Mouse (Mus musculus): ENCODE results near the gene Tex9. TPM values are rescaled to one million over a fixed set of nuclear protein-coding genes. Genes with fewer than 3 reads are reported as not detected.
A peak's percentile ranks its signal among the peaks of the same experiment; 100 is the strongest.

Tex9 gene
- polyA plus RNA-seq (2012; rRNA removed), result 0.13 and 0.85 TPM in 2 replicates

DNA sequence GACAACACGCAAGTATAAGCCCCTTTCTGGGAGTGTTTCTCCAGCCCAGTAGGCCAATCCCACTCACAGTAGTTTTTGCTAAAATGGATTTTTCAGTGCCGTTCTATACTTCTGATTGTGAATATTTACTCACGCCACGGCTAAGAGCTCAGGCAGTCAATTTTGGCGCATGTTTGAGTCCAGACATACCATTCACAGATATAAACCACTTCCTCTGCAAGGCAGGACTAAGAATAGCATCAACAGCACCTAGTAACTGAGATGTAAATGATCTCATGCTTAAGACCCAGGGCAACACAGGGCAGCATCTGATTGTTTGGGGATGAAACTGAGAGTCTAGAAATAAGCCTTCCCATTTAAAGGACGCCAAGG is at the start of gene Tex9:
Gene Tex9 (minus strand): TSS at position 19 of the 372 bp plus-strand sequence.
- H3K4me3 ChIP-seq (ENCODE audit: low read depth, low read length), result peak within 1 kb of the TSS; percentile 82
- 9% methylated on average over 6 of the region's 6 CpGs for WGBS
- no peaks in the 10 kb centered on the region for H3K36me3 ChIP-seq (ENCODE audit: control insufficient read depth, insufficient read depth, low read length)
- H3K27ac ChIP-seq (ENCODE audit: insufficient read depth, low read depth, low read length), result peak within 1 kb of the TSS; percentile 93
- no peak for TF ChIP-seq POLR2A (IDR thresholded peaks at IDR 0.05; ENCODE audit: low read depth, low read length)
- no peak for TF ChIP-seq CTCF (IDR thresholded peaks at IDR 0.05; ENCODE audit: extremely low read depth, insufficient read length, insufficient replicate concordance, low read depth, low read length)
- H3K27me3 ChIP-seq (ENCODE audit: control insufficient read depth, insufficient read depth, low read length), result no peaks in the 10 kb centered on the region
- H3K4me1 ChIP-seq (ENCODE audit: control insufficient read depth, insufficient read depth, insufficient read length, low read length), result peaks cover 8% of the 10 kb centered on the region; the same call in 1 of the 2 replicates

DNA sequence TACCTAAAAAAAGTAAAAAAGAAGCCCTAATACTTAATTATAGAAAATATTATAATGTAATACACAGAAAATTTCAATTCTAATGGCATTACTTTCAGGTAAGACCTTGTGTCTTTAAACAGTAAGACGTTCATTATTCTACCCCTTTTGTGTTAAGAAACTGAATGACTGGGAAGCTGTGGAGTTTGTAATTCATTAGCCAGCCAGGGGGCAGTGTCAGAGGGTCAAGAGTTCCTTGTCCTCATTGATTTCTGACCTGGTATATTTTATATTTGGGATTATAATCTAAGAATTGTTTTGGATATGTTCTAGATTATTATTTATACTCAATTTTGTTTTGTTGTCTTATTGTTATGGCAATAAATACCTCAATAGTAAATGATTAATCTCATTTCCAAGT is 45.1 kb upstream of the Tex9 start:
- WGBS, result 31% methylated on average over 1 of the region's 1 CpGs
- H3K27ac ChIP-seq (ENCODE audit: insufficient read depth, low read depth, low read length), result no peak overlapping the region
- TF ChIP-seq POLR2A (IDR thresholded peaks at IDR 0.05; ENCODE audit: low read depth, low read length), result no peak
- TF ChIP-seq CTCF (IDR thresholded peaks at IDR 0.05; ENCODE audit: extremely low read depth, insufficient read length, insufficient replicate concordance, low read depth, low read length), result no peak
- no peaks in the 10 kb centered on the region for H3K27me3 ChIP-seq (ENCODE audit: control insufficient read depth, insufficient read depth, low read length)
- no peak overlapping the region for H3K4me3 ChIP-seq (ENCODE audit: low read depth, low read length)
- H3K4me1 ChIP-seq (ENCODE audit: control insufficient read depth, insufficient read depth, insufficient read length, low read length), result no peaks in the 10 kb centered on the region
- H3K36me3 ChIP-seq (ENCODE audit: control insufficient read depth, insufficient read depth, low read length), result no peaks in the 10 kb centered on the region

DNA sequence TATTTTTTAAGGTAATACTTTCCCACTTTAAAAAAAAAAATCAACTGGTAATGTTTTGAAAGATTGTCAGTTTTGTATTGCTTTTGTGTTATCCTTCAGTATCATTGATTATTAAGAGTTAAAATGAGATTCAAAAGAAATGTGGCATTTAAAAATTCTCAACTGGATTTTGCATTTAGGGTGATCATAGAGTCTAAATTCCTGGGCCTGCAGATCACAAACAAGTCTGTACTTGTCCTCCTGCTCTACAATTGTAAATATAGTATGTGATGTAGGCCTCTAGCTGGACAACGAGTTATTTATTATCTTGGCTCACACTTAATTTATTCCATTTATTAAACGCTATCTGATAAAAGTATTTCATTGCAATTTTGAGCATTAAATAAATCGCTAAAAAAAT is 43.4 kb upstream of the Tex9 start:
- TF ChIP-seq POLR2A (IDR thresholded peaks at IDR 0.05; ENCODE audit: low read depth, low read length) (no peak), CTCF (IDR thresholded peaks at IDR 0.05; ENCODE audit: extremely low read depth, insufficient read length, insufficient replicate concordance, low read depth, low read length) (no peak)
- Histone ChIP-seq H3K27me3 (ENCODE audit: control insufficient read depth, insufficient read depth, low read length) (no peaks in the 10 kb centered on the region), H3K27ac (ENCODE audit: insufficient read depth, low read depth, low read length) (no peak overlapping the region), H3K4me3 (ENCODE audit: low read depth, low read length) (no peak overlapping the region), H3K36me3 (ENCODE audit: control insufficient read depth, insufficient read depth, low read length) (no peaks in the 10 kb centered on the region), H3K4me1 (ENCODE audit: control insufficient read depth, insufficient read depth, insufficient read length, low read length) (peaks cover 2% of the 10 kb centered on the region; the same call in 1 of the 2 replicates)
- 47% methylated on average over 3 of the region's 3 CpGs for whole genome bisulfite sequencing

DNA sequence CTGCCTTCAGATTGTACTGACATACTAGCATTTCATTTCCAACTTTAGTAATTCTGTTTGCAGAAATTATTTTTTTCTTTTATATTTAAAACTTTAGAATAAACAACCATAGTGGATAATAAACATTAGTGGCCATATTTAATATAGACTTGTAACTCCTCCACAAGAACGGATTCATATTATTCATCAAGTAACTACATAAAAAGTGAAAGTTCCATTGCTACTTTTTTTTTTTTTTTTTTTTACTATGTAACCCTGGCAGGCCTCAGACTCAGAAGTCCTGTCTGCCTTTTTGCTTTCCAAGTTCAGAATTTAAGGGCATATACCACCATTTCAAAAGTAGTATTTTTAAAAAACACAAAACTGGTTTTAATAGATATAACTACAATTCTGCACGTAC is 43.0 kb upstream of the Tex9 start:
- no peak overlapping the region for H3K27ac ChIP-seq (ENCODE audit: insufficient read depth, low read depth, low read length)
- TF ChIP-seq POLR2A (IDR thresholded peaks at IDR 0.05; ENCODE audit: low read depth, low read length) (no peak), CTCF (IDR thresholded peaks at IDR 0.05; ENCODE audit: extremely low read depth, insufficient read length, insufficient replicate concordance, low read depth, low read length) (no peak)
- 48% methylated on average over 2 of the region's 2 CpGs for WGBS
- H3K27me3 ChIP-seq (ENCODE audit: control insufficient read depth, insufficient read depth, low read length), result no peaks in the 10 kb centered on the region
- no peak overlapping the region for H3K4me3 ChIP-seq (ENCODE audit: low read depth, low read length)
- no peaks in the 10 kb centered on the region for H3K36me3 ChIP-seq (ENCODE audit: control insufficient read depth, insufficient read depth, low read length)
- H3K4me1 ChIP-seq (ENCODE audit: control insufficient read depth, insufficient read depth, insufficient read length, low read length), result peaks cover 2% of the 10 kb centered on the region; the same call in 1 of the 2 replicates

DNA sequence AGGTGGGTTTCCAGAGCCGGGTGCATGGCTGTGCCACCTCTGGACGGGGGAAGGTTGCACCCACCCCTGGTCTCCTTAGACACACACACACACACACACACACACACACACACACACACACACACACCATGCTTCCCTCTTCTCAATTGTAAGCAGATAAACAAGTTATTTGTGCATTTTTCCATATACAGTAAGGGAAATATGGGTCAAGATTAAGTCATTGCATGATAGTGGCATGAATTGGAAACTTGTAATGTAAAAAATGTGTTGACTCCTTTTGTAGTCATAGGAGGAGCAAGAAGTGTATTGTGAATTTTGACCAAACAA is 41.0 kb upstream of the Tex9 start:
- no peaks in the 10 kb centered on the region for H3K36me3 ChIP-seq (ENCODE audit: control insufficient read depth, insufficient read depth, low read length)
- H3K4me1 ChIP-seq (ENCODE audit: control insufficient read depth, insufficient read depth, insufficient read length, low read length), result peaks cover 2% of the 10 kb centered on the region; the same call in 1 of the 2 replicates
- 4% methylated on average over 2 of the region's 2 CpGs for WGBS
- H3K27me3 ChIP-seq (ENCODE audit: control insufficient read depth, insufficient read depth, low read length), result no peaks in the 10 kb centered on the region
- H3K4me3 ChIP-seq (ENCODE audit: low read depth, low read length), result peak overlapping the region; percentile 86
- no peak for TF ChIP-seq CTCF (IDR thresholded peaks at IDR 0.05; ENCODE audit: extremely low read depth, insufficient read length, insufficient replicate concordance, low read depth, low read length)
- no peak for TF ChIP-seq POLR2A (IDR thresholded peaks at IDR 0.05; ENCODE audit: low read depth, low read length)
- 0 out of 2 replicates have a peak overlapping the region, but pooled peaks have one; percentile 2 for H3K27ac ChIP-seq (ENCODE audit: insufficient read depth, low read depth, low read length)

DNA sequence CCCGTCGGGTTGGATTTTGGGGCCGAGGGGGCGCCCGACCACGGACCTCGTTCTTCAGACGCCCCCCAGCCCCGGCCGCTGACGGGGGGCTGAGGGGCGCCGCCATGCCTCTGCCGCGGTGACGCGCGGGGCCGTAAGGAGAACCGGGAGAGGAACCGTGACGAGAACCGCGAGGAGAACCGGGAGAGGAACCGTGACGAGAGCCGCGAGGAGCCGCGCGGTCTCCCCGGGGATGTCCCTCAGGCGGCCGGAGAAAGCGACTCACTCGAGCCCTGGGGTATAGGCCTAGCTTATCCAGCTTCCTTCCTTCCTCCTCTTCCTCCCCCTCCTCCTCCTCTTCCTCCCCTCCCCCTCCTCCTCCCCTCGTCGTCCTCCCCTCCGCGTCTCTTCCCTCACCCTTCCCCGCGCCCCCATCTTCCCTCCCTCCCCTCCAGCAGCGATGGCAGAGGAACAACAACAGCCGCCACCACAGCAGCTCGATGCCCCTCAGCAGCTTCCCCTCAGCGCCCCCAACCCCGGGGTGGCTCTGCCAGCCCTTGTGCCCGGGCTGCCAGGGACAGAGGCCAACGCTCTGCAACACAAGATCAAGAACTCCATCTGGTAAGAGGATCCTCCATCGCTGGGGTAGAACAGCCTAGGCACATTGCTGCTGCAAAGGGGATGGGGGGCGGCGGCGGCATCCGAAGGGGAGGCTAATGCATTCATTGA is 40.5 kb upstream of the Tex9 start:
- Histone ChIP-seq H3K4me3 (ENCODE audit: low read depth, low read length) (peak overlapping the region; percentile 86), H3K27ac (ENCODE audit: insufficient read depth, low read depth, low read length) (peak overlapping the region; percentile 78), H3K4me1 (ENCODE audit: control insufficient read depth, insufficient read depth, insufficient read length, low read length) (peaks cover 2% of the 10 kb centered on the region; the same call in 1 of the 2 replicates), H3K27me3 (ENCODE audit: control insufficient read depth, insufficient read depth, low read length) (no peaks in the 10 kb centered on the region), H3K36me3 (ENCODE audit: control insufficient read depth, insufficient read depth, low read length) (no peaks in the 10 kb centered on the region)
- WGBS, result 1% methylated on average over 53 of the region's 55 CpGs
- TF ChIP-seq POLR2A (IDR thresholded peaks at IDR 0.05; ENCODE audit: low read depth, low read length) (no peak), CTCF (IDR thresholded peaks at IDR 0.05; ENCODE audit: extremely low read depth, insufficient read length, insufficient replicate concordance, low read depth, low read length) (no peak)

DNA sequence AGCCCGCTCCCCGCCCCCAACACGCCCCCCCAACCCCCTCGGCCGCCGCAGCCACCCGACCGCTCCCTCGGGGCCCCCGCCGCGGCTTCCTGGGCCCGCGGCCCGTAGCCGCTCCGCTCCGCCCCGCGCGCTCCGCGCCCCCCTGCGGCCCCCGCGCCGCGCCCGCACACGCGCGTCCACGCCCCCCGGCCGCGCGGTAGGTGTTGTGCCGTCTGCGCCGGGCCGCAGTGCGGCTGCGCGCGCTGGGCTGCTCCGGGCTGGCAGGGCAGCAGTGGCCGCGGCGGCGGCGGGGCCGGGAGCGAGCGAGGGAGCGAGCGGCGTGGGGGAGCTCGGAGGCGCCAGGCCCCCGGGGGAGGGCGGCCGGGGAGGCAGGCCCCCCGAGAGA is 40.0 kb upstream of the Tex9 start, which contains the start of gene Rfx7:
Gene Rfx7 (plus strand): TSS at position 245 of the 385 bp plus-strand sequence.
- no peak for TF ChIP-seq CTCF (IDR thresholded peaks at IDR 0.05; ENCODE audit: extremely low read depth, insufficient read length, insufficient replicate concordance, low read depth, low read length)
- TF ChIP-seq POLR2A (IDR thresholded peaks at IDR 0.05; ENCODE audit: low read depth, low read length), result peak; percentile 68
- Histone ChIP-seq H3K4me3 (ENCODE audit: low read depth, low read length) (peak within 1 kb of the TSS; percentile 86), H3K27me3 (ENCODE audit: control insufficient read depth, insufficient read depth, low read length) (no peaks in the 10 kb centered on the region), H3K36me3 (ENCODE audit: control insufficient read depth, insufficient read depth, low read length) (no peaks in the 10 kb centered on the region), H3K4me1 (ENCODE audit: control insufficient read depth, insufficient read depth, insufficient read length, low read length) (peaks cover 2% of the 10 kb centered on the region; the same call in 1 of the 2 replicates), H3K27ac (ENCODE audit: insufficient read depth, low read depth, low read length) (peak within 1 kb of the TSS; percentile 96)
- under 1% methylated on average over 62 of the region's 63 CpGs for WGBS
